Mouse (Mus musculus) gastrocnemius, adult 8-10 months (tissue): ENCODE results near the gene Tbcel. TPM values are rescaled to one million over a fixed set of nuclear protein-coding genes. Genes with fewer than 3 reads are reported as not detected.

ENCODE experiments used
- DNase-seq, 2 experiments: peaks; one replicate each; pipeline ENCODE4 v3.0.0; 2022; ENCODE audit warnings: low spot score in 2 of 2
- total RNA-seq, 4 experiments: library from RNA; stranded (reverse); gene quantifications; 2 replicates each; pipeline ENCODE4 v1.2.4; 2022

The Tbcel gene
- 10 to 100 TPM; 15.1 to 18.0 (median 16.9) TPM for total RNA-seq

GRCm38 (mm10) chr9:42507709-42508108, at the start of gene Tbcel:
Tbcel (minus strand) TSS chr9:42507809.
- no peak for DNase-seq

GRCm38 (mm10) chr9:42555186-42555585, 47.6 kb upstream of the Tbcel start:
- no peak for DNase-seq

- peak; percentile 5 to 7 for DNase-seq
Observed at GRCm38 (mm10) chr9:42550116-42550515, 42.5 kb upstream of the Tbcel start.

GRCm38 (mm10) chr9:42548981-42549380, 41.4 kb upstream of the Tbcel start:
- DNase-seq: no peak

GRCm38 (mm10) chr9:42544521-42544920, 36.9 kb upstream of the Tbcel start:
- no peak for DNase-seq

- no peak for DNase-seq
Observed at GRCm38 (mm10) chr9:42533491-42533890, 25.9 kb upstream of the Tbcel start.

- no peak for DNase-seq
Observed at GRCm38 (mm10) chr9:42533041-42533440, 25.4 kb upstream of the Tbcel start.

GRCm38 (mm10) chr9:42531951-42532350, 24.3 kb upstream of the Tbcel start:
- no peak for DNase-seq

GRCm38 (mm10) chr9:42530221-42531152, 22.9 kb upstream of the Tbcel start:
- no peak for DNase-seq

GRCm38 (mm10) chr9:42520587-42521084, 13.0 kb upstream of the Tbcel start:
- no peak for DNase-seq

GRCm38 (mm10) chr9:42518163-42518562, 10.6 kb upstream of the Tbcel start:
- DNase-seq: no peak

GRCm38 (mm10) chr9:42513159-42513558, 5.5 kb upstream of the Tbcel start:
- no peak for DNase-seq

GRCm38 (mm10) chr9:42512312-42512711, 4.7 kb upstream of the Tbcel start:
- DNase-seq: no peak

- DNase-seq: no peak
Observed at GRCm38 (mm10) chr9:42508235-42508634, 626 bp upstream of the Tbcel start.

- DNase-seq: no peak
Observed at GRCm38 (mm10) chr9:42507022-42507421, 587 bp downstream of the Tbcel start.

- no peak for DNase-seq
Observed at GRCm38 (mm10) chr9:42504971-42505510, 2.6 kb downstream of the Tbcel start.

GRCm38 (mm10) chr9:42504559-42504958, 3.0 kb downstream of the Tbcel start:
- no peak for DNase-seq

GRCm38 (mm10) chr9:42503709-42504108, 3.9 kb downstream of the Tbcel start:
- DNase-seq: no peak

GRCm38 (mm10) chr9:42496296-42496695, 11.3 kb downstream of the Tbcel start:
- DNase-seq: no peak

GRCm38 (mm10) chr9:42491780-42492179, 15.8 kb downstream of the Tbcel start:
- no peak for DNase-seq

- DNase-seq: no peak
Observed at GRCm38 (mm10) chr9:42490589-42491382, 16.8 kb downstream of the Tbcel start.

GRCm38 (mm10) chr9:42488071-42488470, 19.5 kb downstream of the Tbcel start:
- no peak for DNase-seq
